Mouse (Mus musculus): ENCODE data around the gene Mapkap1. TPM values are rescaled to one million over a fixed set of nuclear protein-coding genes. Genes with fewer than 3 reads are reported as not detected.

Mapkap1 gene
- polyA plus RNA-seq, 1 experiment from 2014 or later: 117 TPM

GRCm38 (mm10) chr2:34531801-34532298 lies 125.3 kb downstream of the Mapkap1 start:
- WGBS: 66% methylated on average over 3 of the region's 3 CpGs
- ATAC-seq (ENCODE audit: insufficient number of reproducible peaks, insufficient read depth, low FRiP score, low TSS enrichment, low read depth): no peak
- Histone ChIP-seq H3K9ac (replicated peaks) (no peak overlapping the region), H3K4me1 (replicated peaks) (peaks cover 25% of the 10 kb centered on the region), H3K27me3 (no peaks in the 10 kb centered on the region), H3K4me3 (replicated peaks) (no peak overlapping the region), H3K36me3 (peaks cover 3% of the 10 kb centered on the region; the same call in 1 of the 2 replicates), H3K4me2 (no peak overlapping the region), H3K27ac (no peak overlapping the region; the same call in none of the 2 replicates), H3K9me3 (no peaks in the 10 kb centered on the region)

- WGBS: 86% methylated on average over 1 of the region's 1 CpGs
- H3K4me1 ChIP-seq (replicated peaks): peaks cover 19% of the 10 kb centered on the region
- no peak overlapping the region for H3K9ac ChIP-seq (replicated peaks)
- ATAC-seq (ENCODE audit: insufficient number of reproducible peaks, insufficient read depth, low FRiP score, low TSS enrichment, low read depth): no peak
- no peak overlapping the region; the same call in 1 of the 2 replicates for H3K27ac ChIP-seq
- no peaks in the 10 kb centered on the region for H3K9me3 ChIP-seq
- no peak overlapping the region for H3K4me3 ChIP-seq (replicated peaks)
- no peak overlapping the region for H3K4me2 ChIP-seq
- H3K27me3 ChIP-seq: no peaks in the 10 kb centered on the region
- peaks cover 6% of the 10 kb centered on the region; the same call in 1 of the 2 replicates for H3K36me3 ChIP-seq
These were observed 125.8 kb downstream of the Mapkap1 start for GRCm38 (mm10) chr2:34532394-34532793.

- Histone ChIP-seq H3K4me1 (replicated peaks) (peaks cover 16% of the 10 kb centered on the region), H3K27me3 (no peaks in the 10 kb centered on the region), H3K9me3 (no peaks in the 10 kb centered on the region), H3K4me2 (no peak overlapping the region), H3K9ac (replicated peaks) (no peak overlapping the region), H3K4me3 (replicated peaks) (no peak overlapping the region), H3K27ac (no peak overlapping the region), H3K36me3 (peaks cover 6% of the 10 kb centered on the region; the same call in 1 of the 2 replicates)
- no peak for ATAC-seq (ENCODE audit: insufficient number of reproducible peaks, insufficient read depth, low FRiP score, low TSS enrichment, low read depth)
These were observed 126.7 kb downstream of the Mapkap1 start for GRCm38 (mm10) chr2:34533281-34533680.

- Histone ChIP-seq H3K4me3 (replicated peaks) (no peak overlapping the region), H3K9me3 (no peaks in the 10 kb centered on the region), H3K4me2 (no peak overlapping the region), H3K4me1 (replicated peaks) (peaks cover 16% of the 10 kb centered on the region), H3K36me3 (0 out of 2 replicates have a peak, but pooled peaks cover 4% of the 10 kb centered on the region), H3K27ac (no peak overlapping the region), H3K9ac (replicated peaks) (no peak overlapping the region), H3K27me3 (no peaks in the 10 kb centered on the region)
- WGBS: 32% methylated on average over 12 of the region's 12 CpGs
- ATAC-seq (ENCODE audit: insufficient number of reproducible peaks, insufficient read depth, low FRiP score, low TSS enrichment, low read depth): no peak
These were observed 128.4 kb downstream of the Mapkap1 start for GRCm38 (mm10) chr2:34534996-34535395.

- Histone ChIP-seq H3K9me3 (no peaks in the 10 kb centered on the region), H3K9ac (replicated peaks) (no peak overlapping the region), H3K36me3 (0 out of 2 replicates have a peak, but pooled peaks cover 4% of the 10 kb centered on the region), H3K27me3 (no peaks in the 10 kb centered on the region), H3K4me2 (no peak overlapping the region), H3K4me3 (replicated peaks) (no peak overlapping the region), H3K27ac (no peak overlapping the region), H3K4me1 (replicated peaks) (peaks cover 16% of the 10 kb centered on the region)
- no peak for ATAC-seq (ENCODE audit: insufficient number of reproducible peaks, insufficient read depth, low FRiP score, low TSS enrichment, low read depth)
- WGBS: 88% methylated on average over 3 of the region's 3 CpGs
These were observed 130.8 kb downstream of the Mapkap1 start for GRCm38 (mm10) chr2:34537356-34537755.

GRCm38 (mm10) chr2:34543581-34543980 lies 137.0 kb downstream of the Mapkap1 start:
- WGBS: 33% methylated on average over 7 of the region's 7 CpGs
- Histone ChIP-seq H3K4me2 (no peak overlapping the region), H3K9me3 (no peaks in the 10 kb centered on the region), H3K36me3 (no peaks in the 10 kb centered on the region), H3K9ac (replicated peaks) (no peak overlapping the region), H3K27me3 (no peaks in the 10 kb centered on the region), H3K4me3 (replicated peaks) (no peak overlapping the region), H3K27ac (no peak overlapping the region), H3K4me1 (replicated peaks) (peaks cover 12% of the 10 kb centered on the region)
- no peak for ATAC-seq (ENCODE audit: insufficient number of reproducible peaks, insufficient read depth, low FRiP score, low TSS enrichment, low read depth)

- Histone ChIP-seq H3K4me3 (replicated peaks) (no peak overlapping the region), H3K9ac (replicated peaks) (no peak overlapping the region), H3K4me1 (replicated peaks) (peaks cover 12% of the 10 kb centered on the region), H3K27me3 (no peaks in the 10 kb centered on the region), H3K9me3 (no peaks in the 10 kb centered on the region), H3K4me2 (no peak overlapping the region), H3K36me3 (no peaks in the 10 kb centered on the region), H3K27ac (no peak overlapping the region)
- ATAC-seq (ENCODE audit: insufficient number of reproducible peaks, insufficient read depth, low FRiP score, low TSS enrichment, low read depth): no peak
- WGBS: 26% methylated on average over 3 of the region's 3 CpGs
These were observed 137.4 kb downstream of the Mapkap1 start for GRCm38 (mm10) chr2:34544021-34544420.

- Histone ChIP-seq H3K36me3 (no peaks in the 10 kb centered on the region), H3K9ac (replicated peaks) (no peak overlapping the region), H3K4me3 (replicated peaks) (no peak overlapping the region), H3K27ac (no peak overlapping the region), H3K4me2 (no peak overlapping the region), H3K27me3 (no peaks in the 10 kb centered on the region), H3K9me3 (no peaks in the 10 kb centered on the region), H3K4me1 (replicated peaks) (peaks cover 12% of the 10 kb centered on the region)
- 91% methylated on average over 13 of the region's 13 CpGs for WGBS
- ATAC-seq (ENCODE audit: insufficient number of reproducible peaks, insufficient read depth, low FRiP score, low TSS enrichment, low read depth): no peak
These were observed 138.2 kb downstream of the Mapkap1 start for GRCm38 (mm10) chr2:34544646-34545395.

GRCm38 (mm10) chr2:34546176-34546677 lies 139.7 kb downstream of the Mapkap1 start:
- no peaks in the 10 kb centered on the region for H3K36me3 ChIP-seq
- WGBS: 71% methylated on average over 3 of the region's 3 CpGs
- peaks cover 12% of the 10 kb centered on the region for H3K4me1 ChIP-seq (replicated peaks)
- no peak for ATAC-seq (ENCODE audit: insufficient number of reproducible peaks, insufficient read depth, low FRiP score, low TSS enrichment, low read depth)
- no peak overlapping the region for H3K9ac ChIP-seq (replicated peaks)
- no peak overlapping the region for H3K4me2 ChIP-seq
- H3K9me3 ChIP-seq: no peaks in the 10 kb centered on the region
- no peaks in the 10 kb centered on the region for H3K27me3 ChIP-seq
- H3K4me3 ChIP-seq (replicated peaks): no peak overlapping the region
- H3K27ac ChIP-seq: no peak overlapping the region

- no peak overlapping the region for H3K4me3 ChIP-seq (replicated peaks)
- H3K4me1 ChIP-seq (replicated peaks): peaks cover 19% of the 10 kb centered on the region
- 95% methylated on average over 4 of the region's 4 CpGs for WGBS
- H3K9me3 ChIP-seq: no peaks in the 10 kb centered on the region
- H3K27me3 ChIP-seq: 0 out of 2 replicates have a peak, but pooled peaks cover 6% of the 10 kb centered on the region
- ATAC-seq (ENCODE audit: insufficient number of reproducible peaks, insufficient read depth, low FRiP score, low TSS enrichment, low read depth): no peak
- H3K36me3 ChIP-seq: no peaks in the 10 kb centered on the region
- no peak overlapping the region for H3K27ac ChIP-seq
- H3K9ac ChIP-seq (replicated peaks): no peak overlapping the region
- H3K4me2 ChIP-seq: no peak overlapping the region
These were observed 140.9 kb downstream of the Mapkap1 start for GRCm38 (mm10) chr2:34547516-34547915.

- H3K4me2 ChIP-seq: no peak overlapping the region
- no peak overlapping the region for H3K9ac ChIP-seq (replicated peaks)
- 83% methylated on average over 5 of the region's 5 CpGs for WGBS
- no peak overlapping the region for H3K27ac ChIP-seq
- no peaks in the 10 kb centered on the region for H3K36me3 ChIP-seq
- H3K9me3 ChIP-seq: no peaks in the 10 kb centered on the region
- ATAC-seq (ENCODE audit: insufficient number of reproducible peaks, insufficient read depth, low FRiP score, low TSS enrichment, low read depth): no peak
- H3K4me3 ChIP-seq (replicated peaks): no peak overlapping the region
- H3K4me1 ChIP-seq (replicated peaks): peaks cover 17% of the 10 kb centered on the region
- H3K27me3 ChIP-seq: 0 out of 2 replicates have a peak, but pooled peaks cover 6% of the 10 kb centered on the region
These were observed 142.4 kb downstream of the Mapkap1 start for GRCm38 (mm10) chr2:34548961-34549360.

All from limb, embryonic 12.5 days (tissue).